Mouse (Mus musculus) midbrain, embryonic 10.5 days (tissue): ENCODE data around the gene Taar5. TPM values are rescaled to one million over a fixed set of nuclear protein-coding genes. Genes with fewer than 3 reads are reported as not detected.
A peak's percentile ranks its signal among the peaks of the same experiment; 100 is the strongest.

Source experiments
- DNase-seq: peaks from one replicate; pipeline ENCODE4 v3.0.0-alpha.2; 2017; ENCODE audit warnings: low spot score
- H3K27ac ChIP-seq: fragments of 300-500 bp; sonication (generic); replicated peaks from 2 replicates; pipeline ENCODE4 v1.5.1; 2016; ENCODE audit warnings: mild to moderate bottlenecking
- H3K27me3 ChIP-seq: fragments of 300-500 bp; sonication (generic); 2 replicates; pipeline ENCODE4 v1.6.1; 2016; ENCODE audit warnings: low read depth, mild to moderate bottlenecking; ENCODE audit not compliant: poor library complexity, severe bottlenecking
- H3K36me3 ChIP-seq: fragments of 300-500 bp; sonication (generic); 2 replicates; pipeline ENCODE4 v1.6.1; 2016; ENCODE audit warnings: mild to moderate bottlenecking, moderate library complexity
- H3K4me1 ChIP-seq: fragments of 300-500 bp; sonication (generic); 2 replicates; pipeline ENCODE4 v1.6.1; 2016
- H3K4me3 ChIP-seq: fragments of 300-500 bp; sonication (generic); 2 replicates; pipeline ENCODE4 v1.5.1; 2016; ENCODE audit warnings: mild to moderate bottlenecking, moderate library complexity
- H3K9me3 ChIP-seq: fragments of 300-500 bp; sonication (generic); replicated peaks from 2 replicates; pipeline ENCODE4 v1.6.1; 2016; ENCODE audit warnings: mild to moderate bottlenecking
- WGBS: fragments of 180-500 bp; shearing (Covaris S2); methylation state at CpG from one replicate; pipeline ENCODE4 v1.1.7; 2016; 5-methylcytosine and 5-hydroxymethylcytosine counted together
- polyA plus RNA-seq: library from polyadenylated mRNA; unstranded; fragments of >200 nt; fragmentation: Nextera tagmentation; extraction: Ambion mirVana; gene quantifications from 2 replicates; pipeline ENCODE4 v1.2.1, GENCODE M21; 2016

Gene Taar5
- polyA plus RNA-seq, 1 experiment from 2014 or later = not detected

DNA sequence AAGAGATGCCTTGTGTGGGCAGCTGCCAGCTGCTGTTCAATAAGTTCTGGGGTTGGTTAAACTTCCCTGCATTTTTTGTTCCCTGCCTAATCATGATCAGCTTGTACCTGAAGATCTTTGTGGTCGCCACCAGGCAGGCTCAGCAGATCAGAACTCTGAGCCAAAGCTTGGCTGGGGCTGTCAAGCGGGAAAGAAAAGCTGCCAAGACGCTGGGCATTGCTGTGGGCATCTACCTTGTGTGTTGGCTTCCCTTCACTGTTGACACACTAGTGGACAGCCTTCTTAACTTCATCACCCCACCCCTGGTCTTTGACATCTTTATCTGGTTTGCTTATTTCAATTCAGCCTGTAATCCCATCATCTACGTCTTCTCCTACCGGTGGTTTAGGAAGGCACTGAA lies 750 bp downstream of the Taar5 start:
- no peaks in the 10 kb centered on the region for H3K36me3 ChIP-seq
- WGBS = 84% methylated on average over 5 of the region's 5 CpGs
- no peaks in the 10 kb centered on the region for H3K27me3 ChIP-seq
- H3K4me3 ChIP-seq = no peak overlapping the region
- no peaks in the 10 kb centered on the region for H3K4me1 ChIP-seq
- H3K9me3 ChIP-seq = no peaks in the 10 kb centered on the region
- no peak for DNase-seq
- H3K27ac ChIP-seq = no peak overlapping the region

GRCm38 (mm10) chr10:23977958-23978357 lies 7.5 kb downstream of the Taar5 start:
- no peak overlapping the region for H3K4me3 ChIP-seq
- H3K27ac ChIP-seq = no peak overlapping the region
- no peaks in the 10 kb centered on the region for H3K36me3 ChIP-seq
- DNase-seq = no peak
- H3K9me3 ChIP-seq = no peaks in the 10 kb centered on the region
- H3K4me1 ChIP-seq = no peaks in the 10 kb centered on the region
- WGBS = 48% methylated on average over 4 of the region's 4 CpGs
- no peaks in the 10 kb centered on the region for H3K27me3 ChIP-seq

DNA sequence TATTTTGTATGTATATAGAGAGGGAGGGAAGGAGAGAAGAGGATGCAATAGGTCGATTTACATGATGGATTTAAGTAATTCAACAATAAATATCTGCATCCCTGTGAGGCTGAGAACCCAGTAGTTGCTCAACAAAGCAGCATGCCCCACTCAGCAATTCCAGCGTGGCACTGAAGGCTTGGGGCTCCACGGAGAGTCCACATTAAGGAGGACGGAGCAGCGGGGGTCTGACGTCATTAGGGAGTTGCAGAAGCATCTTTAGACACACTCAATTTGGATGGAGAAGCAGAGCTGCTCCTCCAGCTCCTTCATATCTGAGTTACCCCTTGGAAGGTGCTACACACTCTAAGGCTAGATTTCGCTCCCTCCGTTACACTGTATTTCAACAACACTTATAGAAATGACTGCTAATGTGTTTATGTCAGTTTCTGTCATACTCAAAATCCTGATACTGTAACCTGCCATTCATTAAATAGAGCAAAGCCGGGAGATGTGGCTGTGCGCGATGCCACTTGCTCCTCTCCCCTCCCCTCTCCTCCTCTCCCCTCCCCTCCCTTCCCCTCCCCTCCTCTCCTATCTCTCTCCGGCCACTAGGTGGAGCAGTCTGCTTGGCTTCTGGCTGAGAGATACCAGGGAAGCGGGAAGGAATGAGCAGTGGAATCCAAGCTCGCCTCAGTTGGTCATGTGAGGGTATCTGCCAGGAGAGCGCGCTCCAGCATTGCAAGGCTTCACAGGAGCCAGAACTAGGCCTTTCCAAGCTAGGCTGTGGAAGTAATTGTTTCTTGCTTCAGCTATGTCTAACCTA lies 8.6 kb downstream of the Taar5 start:
- no peak overlapping the region for H3K4me3 ChIP-seq
- H3K27ac ChIP-seq = no peak overlapping the region
- no peaks in the 10 kb centered on the region for H3K36me3 ChIP-seq
- no peaks in the 10 kb centered on the region for H3K27me3 ChIP-seq
- H3K4me1 ChIP-seq = peaks cover 3% of the 10 kb centered on the region; the same call in 1 of the 2 replicates
- DNase-seq = peak; percentile 77
- WGBS = 45% methylated on average over 16 of the region's 16 CpGs
- no peaks in the 10 kb centered on the region for H3K9me3 ChIP-seq

DNA sequence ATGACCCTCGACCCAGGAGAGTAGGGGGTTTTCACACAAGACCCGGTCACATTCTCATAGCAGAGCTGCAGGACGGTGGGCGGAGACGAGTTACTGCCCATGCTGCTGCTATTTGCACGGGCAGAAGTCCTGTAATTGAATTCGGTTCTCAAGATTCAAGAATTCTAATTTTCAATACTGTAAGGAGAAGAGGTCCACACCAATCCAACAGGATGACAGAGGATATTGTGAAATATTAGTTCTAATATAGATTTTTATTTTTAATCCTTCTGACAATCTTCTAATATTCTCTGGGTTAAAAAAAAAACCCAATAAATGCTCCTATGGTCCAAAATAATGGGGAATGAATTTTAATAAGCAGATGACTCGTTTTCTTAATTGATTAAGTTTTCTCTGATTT lies 15.0 kb downstream of the Taar5 start, which contains the start of gene Taar6:
Taar6 (minus strand) TSS at position 101 of the 400 bp plus-strand sequence.
- Histone ChIP-seq H3K36me3 (no peaks in the 10 kb centered on the region), H3K27me3 (no peaks in the 10 kb centered on the region), H3K4me1 (peaks cover 6% of the 10 kb centered on the region; the same call in 1 of the 2 replicates), H3K9me3 (0 out of 2 replicates have a peak, but pooled peaks cover 3% of the 10 kb centered on the region), H3K4me3 (no peak within 1 kb of the TSS), H3K27ac (no peak within 1 kb of the TSS)
- 78% methylated on average over 8 of the region's 8 CpGs for WGBS
- no peak for DNase-seq

DNA sequence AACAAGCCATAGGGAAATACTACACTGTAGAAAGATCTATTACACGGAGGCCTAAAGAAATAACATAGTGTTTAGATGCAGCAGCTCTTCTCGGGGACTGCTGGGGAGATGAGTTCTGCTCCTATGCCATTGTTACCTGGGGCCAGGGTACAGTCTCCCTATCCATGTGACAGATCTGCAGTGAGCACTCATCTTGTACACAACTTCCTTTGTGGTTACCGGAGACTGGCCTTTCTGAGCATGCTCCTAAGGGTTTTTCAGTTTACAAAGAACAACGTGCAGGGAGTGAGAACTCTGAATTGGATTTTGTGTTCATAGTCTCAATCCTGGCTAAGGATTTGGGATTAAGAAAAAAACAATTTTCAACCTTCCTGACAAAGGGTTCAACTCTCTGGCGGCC lies 15.9 kb downstream of the Taar5 start:
- Histone ChIP-seq H3K9me3 (0 out of 2 replicates have a peak, but pooled peaks cover 3% of the 10 kb centered on the region), H3K36me3 (no peaks in the 10 kb centered on the region), H3K4me3 (no peak overlapping the region), H3K4me1 (peaks cover 6% of the 10 kb centered on the region; the same call in 1 of the 2 replicates), H3K27me3 (no peaks in the 10 kb centered on the region), H3K27ac (no peak overlapping the region)
- WGBS = 89% methylated on average over 5 of the region's 5 CpGs
- DNase-seq = no peak

- Histone ChIP-seq H3K9me3 (0 out of 2 replicates have a peak, but pooled peaks cover 2% of the 10 kb centered on the region), H3K27ac (no peak within 1 kb of the TSS), H3K27me3 (no peaks in the 10 kb centered on the region), H3K4me3 (no peak within 1 kb of the TSS), H3K4me1 (no peaks in the 10 kb centered on the region), H3K36me3 (no peaks in the 10 kb centered on the region)
- DNase-seq = no peak
- 86% methylated on average over 3 of the region's 3 CpGs for WGBS
Measured at GRCm38 (mm10) chr10:23993381-23993780, 22.9 kb downstream of the Taar5 start, which contains the start of gene Taar7a. TSS of gene Taar7a (minus strand) at chr10:23993481.

GRCm38 (mm10) chr10:23999639-24000038 lies 29.1 kb downstream of the Taar5 start, which contains the start of gene Taar7b:
TSS of gene Taar7b (plus strand) at chr10:23999939.
- 87% methylated on average over 1 of the region's 1 CpGs for WGBS
- no peak for DNase-seq
- no peaks in the 10 kb centered on the region for H3K4me1 ChIP-seq
- H3K36me3 ChIP-seq = no peaks in the 10 kb centered on the region
- no peak within 1 kb of the TSS for H3K4me3 ChIP-seq
- H3K9me3 ChIP-seq = no peaks in the 10 kb centered on the region
- no peaks in the 10 kb centered on the region for H3K27me3 ChIP-seq
- no peak within 1 kb of the TSS for H3K27ac ChIP-seq

- H3K27ac ChIP-seq = no peak overlapping the region
- no peak for DNase-seq
- WGBS = 77% methylated on average over 1 of the region's 1 CpGs
- H3K4me3 ChIP-seq = no peak overlapping the region
- no peaks in the 10 kb centered on the region for H3K4me1 ChIP-seq
- no peaks in the 10 kb centered on the region for H3K9me3 ChIP-seq
- no peaks in the 10 kb centered on the region for H3K27me3 ChIP-seq
- H3K36me3 ChIP-seq = no peaks in the 10 kb centered on the region
Measured at GRCm38 (mm10) chr10:24006442-24006841, 35.9 kb downstream of the Taar5 start.

GRCm38 (mm10) chr10:24007034-24007433 lies 36.5 kb downstream of the Taar5 start:
- Histone ChIP-seq H3K9me3 (no peaks in the 10 kb centered on the region), H3K36me3 (no peaks in the 10 kb centered on the region), H3K27ac (no peak overlapping the region), H3K27me3 (no peaks in the 10 kb centered on the region), H3K4me3 (no peak overlapping the region), H3K4me1 (no peaks in the 10 kb centered on the region)
- WGBS = 79% methylated on average over 2 of the region's 2 CpGs
- no peak for DNase-seq

GRCm38 (mm10) chr10:24008143-24008542 lies 37.6 kb downstream of the Taar5 start:
- 92% methylated on average over 1 of the region's 1 CpGs for WGBS

More at GRCm38 (mm10) chr10:24008143-24008542, 37.6 kb downstream of the Taar5 start:
- Histone ChIP-seq H3K27ac (no peak overlapping the region), H3K4me3 (no peak overlapping the region), H3K27me3 (no peaks in the 10 kb centered on the region), H3K36me3 (no peaks in the 10 kb centered on the region), H3K9me3 (no peaks in the 10 kb centered on the region), H3K4me1 (no peaks in the 10 kb centered on the region)
- no peak for DNase-seq

Other genes with a start within 250 kb of the Taar5 start
- gene Rps12, start 183.4 kb upstream of the Taar5 start, polyA plus RNA-seq = 112 and 145 TPM in 2 replicates
- 10.4 and 12.2 TPM in 2 replicates for gene Slc18b1, start 173.7 kb upstream of the Taar5 start, polyA plus RNA-seq
- not detected in 2 replicates for gene Vnn3, start 119.2 kb upstream of the Taar5 start, polyA plus RNA-seq
- 2.2 and 3.5 TPM in 2 replicates for gene Vnn1, start 76.0 kb upstream of the Taar5 start, polyA plus RNA-seq
- not detected in 2 replicates for gene Taar1, start 50.4 kb upstream of the Taar5 start, polyA plus RNA-seq
- gene Taar2, start 32.1 kb upstream of the Taar5 start, polyA plus RNA-seq = not detected in 2 replicates
- gene Taar3, start 21.1 kb upstream of the Taar5 start, polyA plus RNA-seq = not detected in 2 replicates
- gene Taar4, start 10.2 kb upstream of the Taar5 start, polyA plus RNA-seq = not detected in 2 replicates
- gene Taar6, start 14.9 kb downstream of the Taar5 start, polyA plus RNA-seq = not detected in 2 replicates
- not detected in 2 replicates for gene Taar7a, start 22.8 kb downstream of the Taar5 start, polyA plus RNA-seq
- gene Taar7b, start 29.2 kb downstream of the Taar5 start, polyA plus RNA-seq = not detected in 2 replicates
- not detected in 2 replicates for gene Taar7d, start 56.5 kb downstream of the Taar5 start, polyA plus RNA-seq
- not detected in 2 replicates for gene Taar7e, start 66.9 kb downstream of the Taar5 start, polyA plus RNA-seq
- not detected in 2 replicates for gene Taar7f, start 78.8 kb downstream of the Taar5 start, polyA plus RNA-seq
- gene Taar8a, start 105.8 kb downstream of the Taar5 start, polyA plus RNA-seq = not detected in 2 replicates
- not detected in 2 replicates for gene Taar8b, start 121.6 kb downstream of the Taar5 start, polyA plus RNA-seq
- gene Taar8c, start 131.2 kb downstream of the Taar5 start, polyA plus RNA-seq = not detected in 2 replicates
- gene Taar9, start 138.8 kb downstream of the Taar5 start, polyA plus RNA-seq = 0.11 TPM in 1 of 2 replicates, not detected in the other
- 52.7 and 72.1 TPM in 2 replicates for gene Stx7, start 178.6 kb downstream of the Taar5 start, polyA plus RNA-seq